Mouse (Mus musculus): ENCODE results near the gene Tmem104. TPM values are rescaled to one million over a fixed set of nuclear protein-coding genes. Genes with fewer than 3 reads are reported as not detected.
A peak's percentile ranks its signal among the peaks of the same experiment; 100 is the strongest.

The Tmem104 gene
- polyA plus RNA-seq, 1 experiment: 6.6 TPM

- H3K79me2 ChIP-seq (ENCODE audit: control insufficient read depth, insufficient read depth): peaks cover 10% of the 10 kb centered on the region
- no peak for TF ChIP-seq USF1 (IDR thresholded peaks at IDR 0.05; ENCODE audit: low read depth)
- no peak for TF ChIP-seq CEBPB (IDR thresholded peaks at IDR 0.05; ENCODE audit: low read depth)
- H3K27me3 ChIP-seq (ENCODE audit: control insufficient read depth, insufficient read depth, insufficient read length): no peaks in the 10 kb centered on the region
- H3K36me3 ChIP-seq (ENCODE audit: control insufficient read depth, insufficient read depth): no peaks in the 10 kb centered on the region
- H3K4me3 ChIP-seq (ENCODE audit: insufficient read depth, poor library complexity, severe bottlenecking): peak overlapping the region; percentile 57
- H3ac ChIP-seq (ENCODE audit: control insufficient read depth, insufficient read length, low read depth): peak overlapping the region; percentile 61
- H3K79me3 ChIP-seq (ENCODE audit: low read depth): peaks cover 1% of the 10 kb centered on the region
Observed at GRCm38 (mm10) chr11:115163568-115164150, 23.6 kb upstream of the Tmem104 start.

GRCm38 (mm10) chr11:115164341-115164975 lies 22.8 kb upstream of the Tmem104 start:
- Histone ChIP-seq H3K27me3 (ENCODE audit: control insufficient read depth, insufficient read depth, insufficient read length) (no peaks in the 10 kb centered on the region), H3K79me3 (ENCODE audit: low read depth) (peaks cover 1% of the 10 kb centered on the region), H3ac (ENCODE audit: control insufficient read depth, insufficient read length, low read depth) (peak overlapping the region; percentile 53), H3K4me3 (ENCODE audit: insufficient read depth, poor library complexity, severe bottlenecking) (peak overlapping the region; percentile 57), H3K79me2 (ENCODE audit: control insufficient read depth, insufficient read depth) (peaks cover 10% of the 10 kb centered on the region), H3K36me3 (ENCODE audit: control insufficient read depth, insufficient read depth) (no peaks in the 10 kb centered on the region)
- no peak for TF ChIP-seq CEBPB (IDR thresholded peaks at IDR 0.05; ENCODE audit: low read depth)
- no peak for TF ChIP-seq MYOD1 (IDR thresholded peaks at IDR 0.05; ENCODE audit: control insufficient read depth, insufficient read length, low read depth)
- TF ChIP-seq MAX (IDR thresholded peaks at IDR 0.05): no peak
- no peak for TF ChIP-seq CTCF (IDR thresholded peaks at IDR 0.05; ENCODE audit: control insufficient read depth, insufficient read depth, insufficient read length)
- no peak for TF ChIP-seq FOSL1 (IDR thresholded peaks at IDR 0.05; ENCODE audit: insufficient read depth, low read length, poor library complexity, severe bottlenecking)
- TF ChIP-seq MYOG (IDR thresholded peaks at IDR 0.05; ENCODE audit: control insufficient read depth, extremely low read depth, insufficient read length): no peak
- no peak for TF ChIP-seq USF1 (IDR thresholded peaks at IDR 0.05; ENCODE audit: low read depth)

- no peaks in the 10 kb centered on the region for H3K36me3 ChIP-seq (ENCODE audit: control insufficient read depth, insufficient read depth)
- no peaks in the 10 kb centered on the region for H3K27me3 ChIP-seq (ENCODE audit: control insufficient read depth, insufficient read depth, insufficient read length)
- H3K4me3 ChIP-seq (ENCODE audit: insufficient read depth, poor library complexity, severe bottlenecking): peak overlapping the region; percentile 57
- H3K79me2 ChIP-seq (ENCODE audit: control insufficient read depth, insufficient read depth): peaks cover 10% of the 10 kb centered on the region
- TF ChIP-seq MAX (IDR thresholded peaks at IDR 0.05) (no peak), CEBPB (IDR thresholded peaks at IDR 0.05; ENCODE audit: low read depth) (no peak), MYOG (IDR thresholded peaks at IDR 0.05; ENCODE audit: control insufficient read depth, extremely low read depth, insufficient read length) (no peak)
- H3K79me3 ChIP-seq (ENCODE audit: low read depth): peaks cover 1% of the 10 kb centered on the region
- H3ac ChIP-seq (ENCODE audit: control insufficient read depth, insufficient read length, low read depth): peak overlapping the region; percentile 53
Observed at GRCm38 (mm10) chr11:115164976-115165374, 22.3 kb upstream of the Tmem104 start.

- Histone ChIP-seq H3K27me3 (ENCODE audit: control insufficient read depth, insufficient read depth, insufficient read length) (no peaks in the 10 kb centered on the region), H3K36me3 (ENCODE audit: control insufficient read depth, insufficient read depth) (no peaks in the 10 kb centered on the region), H3K4me3 (ENCODE audit: insufficient read depth, poor library complexity, severe bottlenecking) (no peak overlapping the region), H3K79me2 (ENCODE audit: control insufficient read depth, insufficient read depth) (peaks cover 10% of the 10 kb centered on the region), H3ac (ENCODE audit: control insufficient read depth, insufficient read length, low read depth) (no peak overlapping the region), H3K79me3 (ENCODE audit: low read depth) (peaks cover 1% of the 10 kb centered on the region)
- no peak for TF ChIP-seq MAX (IDR thresholded peaks at IDR 0.05)
- no peak for TF ChIP-seq USF1 (IDR thresholded peaks at IDR 0.05; ENCODE audit: low read depth)
- TF ChIP-seq FOSL1 (IDR thresholded peaks at IDR 0.05; ENCODE audit: insufficient read depth, low read length, poor library complexity, severe bottlenecking): no peak
- TF ChIP-seq CTCF (IDR thresholded peaks at IDR 0.05; ENCODE audit: control insufficient read depth, insufficient read depth, insufficient read length): no peak
- TF ChIP-seq CEBPB (IDR thresholded peaks at IDR 0.05; ENCODE audit: low read depth): no peak
- TF ChIP-seq MYOG (IDR thresholded peaks at IDR 0.05; ENCODE audit: control insufficient read depth, extremely low read depth, insufficient read length): no peak
- TF ChIP-seq MYOD1 (IDR thresholded peaks at IDR 0.05; ENCODE audit: control insufficient read depth, insufficient read length, low read depth): no peak
Observed at GRCm38 (mm10) chr11:115166776-115167175, 20.5 kb upstream of the Tmem104 start.

DNA sequence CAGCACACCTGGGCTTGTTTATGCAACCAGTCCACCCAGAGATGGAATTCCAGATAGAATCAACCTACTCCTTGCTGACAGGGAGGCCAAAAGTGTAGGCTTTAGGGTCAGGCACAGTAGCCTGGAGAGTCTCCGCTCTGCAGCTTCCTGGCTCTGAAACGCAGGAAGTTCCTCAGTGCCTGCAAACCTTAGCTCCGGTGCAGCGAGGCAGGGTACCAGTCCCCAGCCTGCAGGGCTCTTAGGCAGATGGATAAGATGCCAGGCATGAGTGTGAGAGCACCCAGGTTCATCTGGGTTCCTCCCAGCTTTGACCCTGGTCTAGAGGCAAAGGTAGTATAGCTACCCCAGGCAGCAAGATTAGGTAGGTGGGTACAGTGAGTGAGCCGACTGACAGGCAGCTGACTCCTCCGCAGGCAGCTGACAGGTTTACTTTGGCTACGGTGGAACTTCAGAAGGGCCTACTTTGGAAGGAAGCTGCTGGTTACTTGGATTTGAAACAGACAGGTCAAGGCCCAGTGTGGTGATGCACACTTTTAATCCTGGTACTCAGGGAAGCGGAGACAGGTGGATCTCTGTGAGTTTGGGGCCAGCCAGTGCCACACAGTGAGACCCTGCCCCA lies 19.5 kb upstream of the Tmem104 start:
- TF ChIP-seq CTCF (IDR thresholded peaks at IDR 0.05; ENCODE audit: control insufficient read depth, insufficient read depth, insufficient read length) (no peak), MYOG (IDR thresholded peaks at IDR 0.05; ENCODE audit: control insufficient read depth, extremely low read depth, insufficient read length) (no peak), CEBPB (IDR thresholded peaks at IDR 0.05; ENCODE audit: low read depth) (no peak), MAX (IDR thresholded peaks at IDR 0.05) (no peak), USF1 (IDR thresholded peaks at IDR 0.05; ENCODE audit: low read depth) (no peak), MYOD1 (IDR thresholded peaks at IDR 0.05; ENCODE audit: control insufficient read depth, insufficient read length, low read depth) (no peak), FOSL1 (IDR thresholded peaks at IDR 0.05; ENCODE audit: insufficient read depth, low read length, poor library complexity, severe bottlenecking) (no peak)
- no peaks in the 10 kb centered on the region for H3K27me3 ChIP-seq (ENCODE audit: control insufficient read depth, insufficient read depth, insufficient read length)

DNA sequence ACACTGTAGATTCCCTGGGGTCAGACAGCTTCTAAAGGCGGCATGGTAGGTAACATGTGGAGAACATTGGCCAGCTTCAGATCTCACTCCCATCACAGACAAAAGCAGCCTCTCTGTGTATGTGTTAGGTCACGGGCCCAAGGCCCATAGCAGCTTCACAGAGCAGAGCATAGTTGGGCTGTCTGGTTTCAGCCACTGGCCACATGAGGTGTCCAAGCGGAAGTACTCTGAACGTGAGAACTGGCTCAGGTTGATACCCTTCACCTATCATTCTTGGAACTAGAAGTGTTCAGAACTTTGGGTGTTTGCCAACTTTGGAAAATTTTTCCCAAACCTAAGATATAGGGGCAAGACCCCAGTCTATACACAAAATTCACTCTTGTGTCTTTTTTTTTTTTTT lies 17.9 kb upstream of the Tmem104 start:
- TF ChIP-seq USF1 (IDR thresholded peaks at IDR 0.05; ENCODE audit: low read depth) (no peak), FOSL1 (IDR thresholded peaks at IDR 0.05; ENCODE audit: insufficient read depth, low read length, poor library complexity, severe bottlenecking) (no peak), CEBPB (IDR thresholded peaks at IDR 0.05; ENCODE audit: low read depth) (no peak), MYOG (IDR thresholded peaks at IDR 0.05; ENCODE audit: control insufficient read depth, extremely low read depth, insufficient read length) (no peak), MAX (IDR thresholded peaks at IDR 0.05) (no peak), CTCF (IDR thresholded peaks at IDR 0.05; ENCODE audit: control insufficient read depth, insufficient read depth, insufficient read length) (no peak), MYOD1 (IDR thresholded peaks at IDR 0.05; ENCODE audit: control insufficient read depth, insufficient read length, low read depth) (no peak)
- H3K36me3 ChIP-seq (ENCODE audit: control insufficient read depth, insufficient read depth): no peaks in the 10 kb centered on the region
- H3K4me3 ChIP-seq (ENCODE audit: insufficient read depth, poor library complexity, severe bottlenecking): no peak overlapping the region
- H3K79me3 ChIP-seq (ENCODE audit: low read depth): peaks cover 1% of the 10 kb centered on the region
- peaks cover 10% of the 10 kb centered on the region for H3K79me2 ChIP-seq (ENCODE audit: control insufficient read depth, insufficient read depth)
- no peak overlapping the region for H3ac ChIP-seq (ENCODE audit: control insufficient read depth, insufficient read length, low read depth)
- no peaks in the 10 kb centered on the region for H3K27me3 ChIP-seq (ENCODE audit: control insufficient read depth, insufficient read depth, insufficient read length)

More for the DNA sequence above, 19.5 kb upstream of the Tmem104 start:
- peaks cover 10% of the 10 kb centered on the region for H3K79me2 ChIP-seq (ENCODE audit: control insufficient read depth, insufficient read depth)
- no peak overlapping the region for H3ac ChIP-seq (ENCODE audit: control insufficient read depth, insufficient read length, low read depth)
- H3K4me3 ChIP-seq (ENCODE audit: insufficient read depth, poor library complexity, severe bottlenecking): no peak overlapping the region
- peaks cover 1% of the 10 kb centered on the region for H3K79me3 ChIP-seq (ENCODE audit: low read depth)
- H3K36me3 ChIP-seq (ENCODE audit: control insufficient read depth, insufficient read depth): no peaks in the 10 kb centered on the region

Measured in C2C12 (cell line).